Mouse (Mus musculus) hindbrain, postnatal 0 days (tissue): ENCODE measurements at regions not wholly inside any gene's neighbourhood (a gene's known extent, or its start where the extent isn't known, plus 50 kb on each side); places are given as distances from the start of the nearest gene placed in this dataset.

Experiments used
- ATAC-seq: fragments of 200-750 bp; cut with Nextera tagmentation; 2 replicates; pipeline ENCODE4 v1.8.0; 2017; ENCODE audit warnings: mild to moderate bottlenecking, moderate TSS enrichment, moderate library complexity
- DNase-seq: peaks from one replicate; pipeline ENCODE4 v3.0.0-alpha.2; 2015; ENCODE audit warnings: low spot score
- H3K27ac ChIP-seq: fragments of 300-500 bp; sonication (generic); 2 replicates; pipeline ENCODE4 v1.5.1; 2014; ENCODE audit warnings: mild to moderate bottlenecking
- H3K27me3 ChIP-seq: fragments of 300-500 bp; sonication (generic); 2 replicates; pipeline ENCODE4 v1.6.1; 2014; ENCODE audit warnings: low read length, mixed read lengths; ENCODE audit not compliant: insufficient read depth
- H3K36me3 ChIP-seq: fragments of 300-500 bp; sonication (generic); 2 replicates; pipeline ENCODE4 v1.6.1; 2014; ENCODE audit warnings: low read length, mixed read lengths; ENCODE audit not compliant: insufficient read depth
- H3K4me1 ChIP-seq: fragments of 300-500 bp; sonication (generic); 2 replicates; pipeline ENCODE4 v1.6.1; 2014; ENCODE audit warnings: antibody characterized with exemption, low read length, mixed read lengths; ENCODE audit not compliant: insufficient read depth
- H3K4me2 ChIP-seq: fragments of 300-500 bp; sonication (generic); 2 replicates; pipeline ENCODE4 v1.6.1; 2014; ENCODE audit warnings: low read depth, mild to moderate bottlenecking, low read length, moderate library complexity, mixed read lengths
- H3K4me3 ChIP-seq: fragments of 300-500 bp; sonication (generic); 2 replicates; pipeline ENCODE4 v1.5.1; 2014; ENCODE audit warnings: low read length
- H3K9ac ChIP-seq: fragments of 300-500 bp; sonication (generic); replicated peaks from 2 replicates; pipeline ENCODE4 v1.6.1; 2014; ENCODE audit warnings: mild to moderate bottlenecking, low read length, moderate library complexity, mixed read lengths
- H3K9me3 ChIP-seq: fragments of 300-500 bp; sonication (generic); 2 replicates; pipeline ENCODE4 v1.6.1; 2016; ENCODE audit warnings: low read length, mixed read lengths
- CTCF ChIP-seq: IDR thresholded peaks from 2 replicates; pipeline ENCODE4 v1.5.1; 2016; ENCODE audit warnings: antibody characterized with exemption, control low read depth, low read depth
- WGBS: fragments of 180-500 bp; shearing (Covaris S2); extraction: QIAGEN DNeasy Blood & Tissue Kit; methylation state at CpG from one replicate; pipeline ENCODE4 v1.1.7; 2014; 5-methylcytosine and 5-hydroxymethylcytosine counted together

- ATAC-seq, result no peak
- H3K9ac ChIP-seq, result no peak overlapping the region
Measured at GRCm38 (mm10) chr3:53974905-53975551, 111.4 kb upstream of the Ufm1 start.

GRCm38 (mm10) chr3:53969000-53969641 lies 105.5 kb upstream of the Ufm1 start:
- DNase-seq, result no peak
- Histone ChIP-seq H3K4me3 (no peak overlapping the region), H3K36me3 (no peaks in the 10 kb centered on the region), H3K4me2 (no peak overlapping the region), H3K9ac (no peak overlapping the region), H3K27ac (no peak overlapping the region), H3K9me3 (no peaks in the 10 kb centered on the region), H3K27me3 (no peaks in the 10 kb centered on the region), H3K4me1 (no peaks in the 10 kb centered on the region)
- WGBS, result 79% methylated on average over 5 of the region's 5 CpGs
- ATAC-seq, result no peak
- no peak for TF ChIP-seq CTCF

More at GRCm38 (mm10) chr3:53974905-53975551, 111.4 kb upstream of the Ufm1 start:
- peak; percentile 21 for DNase-seq
- TF ChIP-seq CTCF, result no peak
- no peak overlapping the region for H3K4me3 ChIP-seq
- 39% methylated on average over 10 of the region's 10 CpGs for WGBS
- H3K36me3 ChIP-seq, result no peaks in the 10 kb centered on the region
- peak overlapping the region; percentile 18; the same call in 1 of the 2 replicates for H3K4me2 ChIP-seq
- no peaks in the 10 kb centered on the region for H3K27me3 ChIP-seq
- no peaks in the 10 kb centered on the region for H3K4me1 ChIP-seq
- H3K27ac ChIP-seq, result no peak overlapping the region
- no peaks in the 10 kb centered on the region for H3K9me3 ChIP-seq

GRCm38 (mm10) chr3:53965142-53965541 lies 101.5 kb upstream of the Ufm1 start:
- no peak overlapping the region for H3K4me3 ChIP-seq
- no peak for TF ChIP-seq CTCF
- H3K9ac ChIP-seq, result no peak overlapping the region
- DNase-seq (no peak), ATAC-seq (no peak)
- no peak overlapping the region for H3K4me2 ChIP-seq
- H3K9me3 ChIP-seq, result no peaks in the 10 kb centered on the region
- no peaks in the 10 kb centered on the region for H3K4me1 ChIP-seq
- no peak overlapping the region for H3K27ac ChIP-seq
- no peaks in the 10 kb centered on the region for H3K27me3 ChIP-seq
- H3K36me3 ChIP-seq, result no peaks in the 10 kb centered on the region
- 59% methylated on average over 5 of the region's 5 CpGs for WGBS

GRCm38 (mm10) chr3:53953801-53954200 lies 90.2 kb upstream of the Ufm1 start:
- no peaks in the 10 kb centered on the region for H3K9me3 ChIP-seq
- no peak overlapping the region for H3K27ac ChIP-seq
- 94% methylated on average over 2 of the region's 2 CpGs for WGBS
- H3K36me3 ChIP-seq, result no peaks in the 10 kb centered on the region
- H3K4me1 ChIP-seq, result no peaks in the 10 kb centered on the region
- H3K4me2 ChIP-seq, result no peak overlapping the region
- no peak for TF ChIP-seq CTCF
- no peak overlapping the region for H3K4me3 ChIP-seq
- ATAC-seq (no peak), DNase-seq (no peak)
- no peaks in the 10 kb centered on the region for H3K27me3 ChIP-seq
- H3K9ac ChIP-seq, result no peak overlapping the region

- 94% methylated on average over 3 of the region's 3 CpGs for whole genome bisulfite sequencing
- H3K36me3 ChIP-seq, result no peaks in the 10 kb centered on the region
Measured at GRCm38 (mm10) chr3:53939684-53940189, 76.1 kb upstream of the Ufm1 start.

GRCm38 (mm10) chr3:53931745-53932144 lies 68.1 kb upstream of the Ufm1 start:
- DNase-seq, result no peak
- Histone ChIP-seq H3K36me3 (no peaks in the 10 kb centered on the region), H3K4me2 (no peak overlapping the region), H3K4me1 (no peaks in the 10 kb centered on the region), H3K27ac (no peak overlapping the region), H3K4me3 (no peak overlapping the region), H3K9ac (no peak overlapping the region), H3K9me3 (no peaks in the 10 kb centered on the region), H3K27me3 (no peaks in the 10 kb centered on the region)
- 74% methylated on average over 6 of the region's 6 CpGs for WGBS
- no peak for ATAC-seq
- no peak for TF ChIP-seq CTCF

More at GRCm38 (mm10) chr3:53939684-53940189, 76.1 kb upstream of the Ufm1 start:
- DNase-seq (no peak), ATAC-seq (no peak)
- no peaks in the 10 kb centered on the region for H3K4me1 ChIP-seq
- no peak overlapping the region for H3K27ac ChIP-seq
- no peak overlapping the region for H3K4me3 ChIP-seq
- no peak overlapping the region for H3K4me2 ChIP-seq
- H3K27me3 ChIP-seq, result no peaks in the 10 kb centered on the region
- H3K9me3 ChIP-seq, result no peaks in the 10 kb centered on the region
- TF ChIP-seq CTCF, result no peak
- H3K9ac ChIP-seq, result no peak overlapping the region

- Histone ChIP-seq H3K4me3 (no peak overlapping the region), H3K4me1 (no peaks in the 10 kb centered on the region), H3K27me3 (no peaks in the 10 kb centered on the region), H3K4me2 (no peak overlapping the region), H3K9ac (no peak overlapping the region), H3K27ac (no peak overlapping the region), H3K9me3 (no peaks in the 10 kb centered on the region), H3K36me3 (no peaks in the 10 kb centered on the region)
- DNase-seq (no peak), ATAC-seq (no peak)
- TF ChIP-seq CTCF, result no peak
- WGBS, result 89% methylated on average over 2 of the region's 2 CpGs
Measured at GRCm38 (mm10) chr3:53919941-53920340, 56.3 kb upstream of the Ufm1 start.
